Mouse (Mus musculus): ENCODE measurements at regions not wholly inside any gene's neighbourhood (a gene's known extent, or its start where the extent isn't known, plus 50 kb on each side); places are given as distances from the start of the nearest gene placed in this dataset.

GRCm38 (mm10) chr14:47986941-47987340 is 133.7 kb upstream of the Peli2 start:
- DNase-seq (ENCODE audit: low read depth, low spot score): no peak
- H3K36me3 ChIP-seq (ENCODE audit: control insufficient read depth, insufficient read depth, low read length, poor library complexity, severe bottlenecking): no peaks in the 10 kb centered on the region
- H3K27me3 ChIP-seq (ENCODE audit: control insufficient read depth, insufficient read depth, low read length, poor library complexity, severe bottlenecking): no peaks in the 10 kb centered on the region

- no peak for DNase-seq (ENCODE audit: low read depth, low spot score)
Observed at GRCm38 (mm10) chr14:47987392-47988075, 133.1 kb upstream of the Peli2 start.

GRCm38 (mm10) chr14:47988131-47988530 is 132.5 kb upstream of the Peli2 start:
- no peak for DNase-seq (ENCODE audit: low read depth, low spot score)
- Histone ChIP-seq H3K27me3 (ENCODE audit: control insufficient read depth, insufficient read depth, low read length, poor library complexity, severe bottlenecking) (no peaks in the 10 kb centered on the region), H3K36me3 (ENCODE audit: control insufficient read depth, insufficient read depth, low read length, poor library complexity, severe bottlenecking) (no peaks in the 10 kb centered on the region)

More at GRCm38 (mm10) chr14:47987392-47988075, 133.1 kb upstream of the Peli2 start:
- no peaks in the 10 kb centered on the region for H3K27me3 ChIP-seq (ENCODE audit: control insufficient read depth, insufficient read depth, low read length, poor library complexity, severe bottlenecking)
- H3K36me3 ChIP-seq (ENCODE audit: control insufficient read depth, insufficient read depth, low read length, poor library complexity, severe bottlenecking): no peaks in the 10 kb centered on the region

GRCm38 (mm10) chr14:47989315-47989714 is 131.3 kb upstream of the Peli2 start:
- no peak for DNase-seq (ENCODE audit: low read depth, low spot score)
- H3K36me3 ChIP-seq (ENCODE audit: control insufficient read depth, insufficient read depth, low read length, poor library complexity, severe bottlenecking): no peaks in the 10 kb centered on the region
- no peaks in the 10 kb centered on the region for H3K27me3 ChIP-seq (ENCODE audit: control insufficient read depth, insufficient read depth, low read length, poor library complexity, severe bottlenecking)

- no peak for DNase-seq (ENCODE audit: low read depth, low spot score)
- Histone ChIP-seq H3K36me3 (ENCODE audit: control insufficient read depth, insufficient read depth, low read length, poor library complexity, severe bottlenecking) (no peaks in the 10 kb centered on the region), H3K27me3 (ENCODE audit: control insufficient read depth, insufficient read depth, low read length, poor library complexity, severe bottlenecking) (no peaks in the 10 kb centered on the region)
Observed at GRCm38 (mm10) chr14:47990716-47991115, 129.9 kb upstream of the Peli2 start.

GRCm38 (mm10) chr14:47991546-47991945 is 129.1 kb upstream of the Peli2 start:
- Histone ChIP-seq H3K27me3 (ENCODE audit: control insufficient read depth, insufficient read depth, low read length, poor library complexity, severe bottlenecking) (no peaks in the 10 kb centered on the region), H3K36me3 (ENCODE audit: control insufficient read depth, insufficient read depth, low read length, poor library complexity, severe bottlenecking) (no peaks in the 10 kb centered on the region)
- no peak for DNase-seq (ENCODE audit: low read depth, low spot score)

GRCm38 (mm10) chr14:47992091-47992490 is 128.5 kb upstream of the Peli2 start:
- no peaks in the 10 kb centered on the region for H3K36me3 ChIP-seq (ENCODE audit: control insufficient read depth, insufficient read depth, low read length, poor library complexity, severe bottlenecking)
- H3K27me3 ChIP-seq (ENCODE audit: control insufficient read depth, insufficient read depth, low read length, poor library complexity, severe bottlenecking): no peaks in the 10 kb centered on the region

GRCm38 (mm10) chr14:47992851-47993250 is 127.8 kb upstream of the Peli2 start:
- no peaks in the 10 kb centered on the region for H3K36me3 ChIP-seq (ENCODE audit: control insufficient read depth, insufficient read depth, low read length, poor library complexity, severe bottlenecking)
- no peaks in the 10 kb centered on the region for H3K27me3 ChIP-seq (ENCODE audit: control insufficient read depth, insufficient read depth, low read length, poor library complexity, severe bottlenecking)
- DNase-seq (ENCODE audit: low read depth, low spot score): no peak

More at GRCm38 (mm10) chr14:47992091-47992490, 128.5 kb upstream of the Peli2 start:
- DNase-seq (ENCODE audit: low read depth, low spot score): no peak

- no peaks in the 10 kb centered on the region for H3K27me3 ChIP-seq (ENCODE audit: control insufficient read depth, insufficient read depth, low read length, poor library complexity, severe bottlenecking)
- no peaks in the 10 kb centered on the region for H3K36me3 ChIP-seq (ENCODE audit: control insufficient read depth, insufficient read depth, low read length, poor library complexity, severe bottlenecking)
Observed at GRCm38 (mm10) chr14:47998936-47999335, 121.7 kb upstream of the Peli2 start.

GRCm38 (mm10) chr14:48005092-48005928 is 115.3 kb upstream of the Peli2 start:
- DNase-seq (ENCODE audit: low read depth, low spot score): no peak
- no peaks in the 10 kb centered on the region for H3K36me3 ChIP-seq (ENCODE audit: control insufficient read depth, insufficient read depth, low read length, poor library complexity, severe bottlenecking)
- H3K27me3 ChIP-seq (ENCODE audit: control insufficient read depth, insufficient read depth, low read length, poor library complexity, severe bottlenecking): no peaks in the 10 kb centered on the region

More at GRCm38 (mm10) chr14:47998936-47999335, 121.7 kb upstream of the Peli2 start:
- no peak for DNase-seq (ENCODE audit: low read depth, low spot score)

- no peak for DNase-seq (ENCODE audit: low read depth, low spot score)
- no peaks in the 10 kb centered on the region for H3K27me3 ChIP-seq (ENCODE audit: control insufficient read depth, insufficient read depth, low read length, poor library complexity, severe bottlenecking)
Observed at GRCm38 (mm10) chr14:48005929-48006309, 114.7 kb upstream of the Peli2 start.

GRCm38 (mm10) chr14:48012361-48013215 is 108.0 kb upstream of the Peli2 start:
- H3K27me3 ChIP-seq (ENCODE audit: control insufficient read depth, insufficient read depth, low read length, poor library complexity, severe bottlenecking): no peaks in the 10 kb centered on the region
- no peak for DNase-seq (ENCODE audit: low read depth, low spot score)
- no peaks in the 10 kb centered on the region for H3K36me3 ChIP-seq (ENCODE audit: control insufficient read depth, insufficient read depth, low read length, poor library complexity, severe bottlenecking)

More at GRCm38 (mm10) chr14:48005929-48006309, 114.7 kb upstream of the Peli2 start:
- H3K36me3 ChIP-seq (ENCODE audit: control insufficient read depth, insufficient read depth, low read length, poor library complexity, severe bottlenecking): no peaks in the 10 kb centered on the region

GRCm38 (mm10) chr14:48013431-48013830 is 107.2 kb upstream of the Peli2 start:
- Histone ChIP-seq H3K36me3 (ENCODE audit: control insufficient read depth, insufficient read depth, low read length, poor library complexity, severe bottlenecking) (no peaks in the 10 kb centered on the region), H3K27me3 (ENCODE audit: control insufficient read depth, insufficient read depth, low read length, poor library complexity, severe bottlenecking) (no peaks in the 10 kb centered on the region)
- DNase-seq (ENCODE audit: low read depth, low spot score): no peak

GRCm38 (mm10) chr14:48014776-48015175 is 105.8 kb upstream of the Peli2 start:
- H3K27me3 ChIP-seq (ENCODE audit: control insufficient read depth, insufficient read depth, low read length, poor library complexity, severe bottlenecking): no peaks in the 10 kb centered on the region
- no peaks in the 10 kb centered on the region for H3K36me3 ChIP-seq (ENCODE audit: control insufficient read depth, insufficient read depth, low read length, poor library complexity, severe bottlenecking)
- no peak for DNase-seq (ENCODE audit: low read depth, low spot score)

Data from splenic B cell, adult 2 months (primary cell).